ENCODE assay signal across 1 mouse cellular context in the genomic region with DNA sequence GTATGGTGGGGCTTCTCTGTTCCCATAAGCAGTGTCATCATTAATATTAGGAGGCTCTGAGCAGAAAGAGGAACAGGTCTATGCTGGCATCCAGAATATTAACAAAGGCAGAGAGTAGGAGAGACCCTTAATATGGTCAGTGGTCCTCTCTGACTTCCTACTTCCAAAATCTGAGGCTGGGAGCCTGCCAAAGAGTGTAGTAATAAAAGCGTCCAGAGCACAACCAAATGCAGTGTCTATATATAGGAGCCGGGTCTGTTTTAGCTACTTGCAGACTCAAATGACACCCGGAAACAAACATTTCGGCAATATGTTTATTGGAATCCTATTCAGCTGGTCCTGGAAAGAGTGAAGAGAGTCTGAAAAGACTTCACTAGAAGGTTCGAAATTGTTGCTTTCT.
TF ChIP-seq lines count a peak whose summit lies in the region.

No protein-coding gene starts in this region.

TF ChIP-seq in CH12.LX, 34 proteins besides CTCF, POLR2A, EP300 and RAD21:
- TF ChIP-seq UBTF (IDR thresholded peaks at IDR 0.05; ENCODE audit: low read depth, low read length) = no peak
- TF ChIP-seq GABPA (IDR thresholded peaks at IDR 0.05; ENCODE audit: insufficient replicate concordance, low read depth, low read length) = no peak
- no peak for TF ChIP-seq JUN (IDR thresholded peaks at IDR 0.05; ENCODE audit: insufficient read depth, low read depth, low read length)
